Mouse (Mus musculus): ENCODE data around the gene Olfr382.
"Not testable (repeated sequence)": the region's sequence is repeated elsewhere in the genome, so short reads cannot be mapped to it uniquely, and the experiment has no call there.

Gene Olfr382

DNA sequence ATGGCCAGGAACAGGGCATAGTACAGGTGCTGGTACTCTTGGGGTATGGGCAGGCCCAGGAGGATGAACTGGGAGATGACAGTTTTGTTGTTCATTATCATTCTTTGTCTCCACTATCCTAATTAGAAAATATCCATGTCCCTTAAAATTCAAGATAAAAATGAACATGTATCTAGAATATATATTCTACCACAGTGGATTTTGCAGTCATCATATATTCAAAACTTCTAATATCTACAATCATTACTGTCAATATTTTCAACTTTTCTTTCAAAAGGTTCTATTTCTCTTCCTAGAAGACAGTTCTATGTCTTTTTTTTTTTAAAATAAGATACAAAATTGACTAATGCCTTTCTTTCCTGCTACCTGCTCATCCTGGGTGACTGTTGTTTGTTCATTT is at the start of gene Olfr382:
Gene Olfr382 (minus strand): TSS at position 101 of the 400 bp plus-strand sequence.
- in situ Hi-C loops (cut with MboI; ENCODE audit: low sequenced_read_pairs): no loop called here

DNA sequence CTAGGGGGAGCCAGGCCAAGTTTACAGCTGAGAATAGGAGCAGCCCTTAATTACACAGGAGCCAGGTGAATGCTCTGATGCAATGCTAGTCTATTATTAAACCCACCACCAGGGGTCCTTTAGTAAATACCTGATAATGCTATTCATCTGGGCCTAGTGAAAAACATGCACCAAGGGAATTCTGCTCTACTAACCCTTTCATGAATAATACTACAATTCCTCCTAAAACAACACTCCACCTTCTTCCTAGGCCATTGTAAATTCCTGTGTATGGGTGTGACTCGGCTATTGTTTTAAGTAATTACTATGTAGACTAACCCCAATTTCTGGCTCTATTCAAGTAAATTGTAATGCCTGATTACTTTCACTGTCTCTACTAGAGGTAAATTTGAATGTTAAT is 12.0 kb upstream of the Olfr382 start:
- in situ Hi-C loops (cut with MboI; ENCODE audit: low sequenced_read_pairs): not testable (repeated sequence)

DNA sequence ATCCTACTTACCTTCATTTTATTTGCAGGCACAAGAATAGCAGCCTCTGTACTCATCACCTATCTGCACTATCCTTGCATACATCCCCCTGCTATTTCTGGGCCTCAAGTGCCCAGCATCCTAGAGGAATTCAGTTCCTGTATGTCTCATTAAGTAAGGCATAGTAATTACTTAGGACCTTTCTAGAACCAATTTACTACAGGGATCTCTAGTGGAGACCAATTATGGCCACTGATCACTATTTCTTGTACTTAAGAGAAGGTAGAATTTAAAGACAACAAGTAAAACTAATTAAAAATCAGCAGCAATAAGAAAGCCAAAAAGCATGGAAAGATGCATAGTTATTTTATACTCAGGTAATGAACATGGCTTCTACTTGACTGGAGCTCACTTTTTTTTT is 25.5 kb downstream of the Olfr382 start, which contains the start of gene Olfr381:
Gene Olfr381 (minus strand): TSS at position 101 of the 400 bp plus-strand sequence.
- in situ Hi-C loops (cut with MboI; ENCODE audit: low sequenced_read_pairs): no loop called here

All from CH12F3 (cell line).